Mouse (Mus musculus): ENCODE measurements at regions not wholly inside any gene's neighbourhood (a gene's known extent, or its start where the extent isn't known, plus 50 kb on each side); places are given as distances from the start of the nearest gene placed in this dataset.

DNA sequence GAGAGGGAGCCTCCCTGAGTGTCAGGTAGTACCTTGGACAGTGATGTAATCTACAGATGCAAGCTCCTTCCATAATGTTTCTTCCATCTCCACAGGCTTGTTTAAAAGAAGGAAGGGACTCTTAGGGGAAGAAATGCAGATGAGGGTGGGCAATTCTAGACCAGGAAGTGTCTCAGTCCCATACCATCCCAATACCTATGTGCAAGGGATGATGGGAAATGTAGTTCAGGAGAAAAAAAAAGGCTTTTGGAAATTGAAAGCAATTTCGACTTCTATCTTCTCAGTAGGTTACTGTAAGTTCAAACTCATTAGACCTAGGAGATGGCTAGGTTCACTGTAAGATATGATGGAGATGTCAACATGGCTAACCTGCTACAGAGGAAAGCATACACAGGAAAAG, 68.3 kb downstream of the Cd83 start:
- no peak for DNase-seq (ENCODE audit: low spot score)

DNA sequence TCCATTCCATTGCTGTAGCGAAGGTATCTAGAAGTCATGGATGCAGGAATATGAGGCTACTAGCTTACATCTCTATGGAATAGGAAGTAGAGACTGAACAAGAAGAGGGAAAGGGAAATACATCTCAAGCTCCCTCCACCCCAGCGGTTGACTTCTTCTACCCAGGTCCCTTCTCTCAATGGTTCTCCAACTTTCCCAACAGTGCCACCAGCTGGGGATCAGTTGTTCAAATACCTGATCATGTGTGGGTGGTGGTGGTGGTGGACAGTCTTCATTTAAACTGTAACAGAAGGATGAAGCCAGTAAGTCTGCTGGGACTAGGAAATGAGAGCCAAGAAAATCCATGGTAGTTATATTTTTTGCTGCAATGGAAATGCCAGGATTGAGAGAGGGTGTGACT, 70.4 kb downstream of the Cd83 start:
- no peak for DNase-seq (ENCODE audit: low spot score)

DNA sequence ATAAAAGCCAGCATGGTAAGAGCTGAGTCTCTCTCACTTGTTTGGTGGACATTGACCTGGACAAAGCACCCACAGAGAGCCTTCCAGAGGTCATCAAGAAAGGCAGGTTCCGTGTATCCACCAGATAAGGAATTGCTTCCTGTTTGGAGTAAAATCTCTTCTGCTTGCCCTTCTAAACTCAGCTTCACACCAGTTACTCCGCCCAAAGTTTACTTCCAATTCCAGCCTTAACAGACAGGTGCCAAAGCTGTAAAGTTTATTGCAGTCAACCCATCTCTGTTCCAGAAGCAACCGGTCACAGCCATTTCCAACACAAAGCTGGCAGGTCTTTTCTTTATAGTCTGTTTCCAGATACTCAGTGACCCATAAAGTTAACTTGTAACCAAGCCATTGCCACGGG, 76.4 kb downstream of the Cd83 start:
- no peak for DNase-seq (ENCODE audit: low spot score)

DNA sequence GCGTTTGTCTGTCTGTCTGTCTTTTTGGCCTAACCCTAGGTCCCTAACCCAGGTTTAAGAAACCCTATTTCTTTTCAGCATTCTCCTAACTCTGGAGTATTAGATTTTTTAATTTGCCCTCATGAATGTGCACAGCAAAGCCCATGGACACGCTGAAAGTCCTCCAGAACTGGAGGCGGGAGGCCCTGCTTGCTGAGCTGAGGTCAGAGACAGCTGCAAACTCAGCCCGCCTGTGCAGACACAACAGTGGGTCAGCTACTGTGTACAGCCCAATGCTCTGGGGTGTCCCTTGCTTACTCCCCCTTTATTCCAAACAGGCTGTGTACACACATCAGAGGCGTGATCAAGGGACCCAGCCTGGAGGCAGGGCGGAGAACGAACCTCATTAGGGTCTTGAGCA, 76.8 kb downstream of the Cd83 start:
- no peak for DNase-seq (ENCODE audit: low spot score)

DNA sequence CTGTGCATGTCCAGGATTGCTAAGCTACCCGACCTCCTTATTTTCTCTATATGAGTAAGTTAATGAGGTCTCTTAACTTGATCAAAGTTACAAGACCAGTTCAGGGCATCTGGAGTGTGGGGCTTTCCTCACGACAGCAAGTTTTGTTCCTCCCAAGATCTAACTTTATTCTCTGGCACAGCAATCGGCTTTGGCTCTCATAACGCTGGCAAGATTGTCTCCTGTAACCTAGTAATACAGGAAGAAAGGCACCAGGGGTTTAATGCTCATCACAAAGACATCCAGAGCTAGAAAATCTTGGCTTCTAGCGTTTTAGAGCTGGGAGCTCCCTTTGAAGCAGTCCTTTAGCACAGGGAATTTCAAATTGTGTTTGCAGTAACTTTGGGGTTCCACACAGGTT, 77.5 kb downstream of the Cd83 start:
- DNase-seq (ENCODE audit: low spot score): no peak

DNA sequence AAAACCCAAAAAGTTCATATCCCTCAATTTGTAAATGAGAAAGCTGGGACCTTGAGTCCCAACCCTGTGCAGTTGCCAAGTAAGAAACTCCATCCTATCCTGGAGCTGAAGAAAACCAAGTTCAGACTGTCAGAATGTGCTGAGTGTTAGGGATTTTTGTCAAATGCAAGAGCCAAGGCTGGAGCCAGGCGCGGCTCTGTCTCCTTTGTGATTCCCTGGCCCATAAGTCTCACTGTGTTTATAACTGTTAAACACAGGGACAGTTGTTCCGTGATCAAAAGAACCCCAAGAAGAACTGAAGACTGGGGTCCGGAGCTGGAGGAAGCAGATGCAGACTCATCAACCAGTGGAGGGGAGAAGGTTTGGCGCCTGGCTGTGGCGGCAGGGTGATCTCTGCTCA, 78.0 kb downstream of the Cd83 start:
- DNase-seq (ENCODE audit: low spot score): no peak

DNA sequence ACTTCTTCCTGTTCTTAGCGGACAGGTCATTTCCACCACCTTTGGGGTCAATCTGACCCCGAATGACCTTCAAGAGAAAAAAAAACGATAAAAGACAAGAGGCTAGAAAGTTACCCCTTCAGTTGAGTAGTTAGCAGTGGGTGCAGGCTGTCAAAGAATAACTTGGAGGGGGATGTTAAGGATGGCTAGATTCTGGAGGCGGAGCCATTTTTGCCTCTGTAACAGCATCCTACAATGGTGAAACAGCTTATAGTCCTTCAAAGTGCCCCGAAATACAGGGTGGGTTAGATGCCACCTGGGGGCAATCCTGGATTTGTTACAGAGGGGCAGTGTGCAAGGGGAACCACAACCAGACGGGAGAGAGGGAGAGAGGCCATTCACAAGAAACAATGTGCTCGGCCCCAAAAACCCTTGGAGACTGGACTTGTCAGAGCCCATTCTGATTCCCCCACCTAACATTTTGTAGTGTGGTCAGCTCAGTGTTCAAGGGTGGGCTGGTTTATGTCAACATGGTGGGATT, 79.1 kb downstream of the Cd83 start:
- no peak for DNase-seq (ENCODE audit: low spot score)

DNA sequence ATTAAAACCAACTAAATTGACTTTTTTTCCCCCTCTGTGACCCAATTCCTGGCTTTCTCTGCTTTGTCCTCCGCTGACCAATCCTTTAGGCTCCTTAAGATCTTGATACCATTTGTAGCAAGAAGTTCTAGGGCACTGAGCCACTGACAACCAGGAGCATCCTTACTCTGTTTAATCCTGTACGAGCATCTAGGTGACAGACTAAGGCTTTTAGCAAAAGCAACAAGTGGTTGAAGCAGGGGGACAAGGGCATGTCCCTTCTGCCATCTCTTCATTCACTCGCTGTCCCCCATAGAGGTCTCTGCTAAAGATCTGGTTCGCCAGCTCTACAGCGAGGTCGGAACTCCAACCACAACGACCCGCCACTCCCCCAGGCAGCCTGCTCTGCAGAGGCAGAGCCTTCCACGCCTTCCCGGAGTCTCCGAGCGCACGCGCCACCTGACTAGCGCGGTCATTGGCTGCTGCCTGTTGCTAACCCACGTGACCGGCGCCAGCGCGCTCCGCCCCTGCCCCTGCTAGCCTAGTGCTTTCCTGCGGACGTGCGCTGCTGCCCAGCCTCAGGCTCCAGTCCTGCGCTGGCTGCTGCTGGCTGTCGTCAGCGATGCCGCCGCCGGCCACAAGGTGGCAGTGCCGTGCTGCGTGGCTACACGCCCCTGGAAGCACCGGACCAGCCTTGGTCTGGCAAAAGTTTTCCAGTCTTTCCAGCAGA, 79.7 kb downstream of the Cd83 start:
- peak; percentile 96 for DNase-seq (ENCODE audit: low spot score)

DNA sequence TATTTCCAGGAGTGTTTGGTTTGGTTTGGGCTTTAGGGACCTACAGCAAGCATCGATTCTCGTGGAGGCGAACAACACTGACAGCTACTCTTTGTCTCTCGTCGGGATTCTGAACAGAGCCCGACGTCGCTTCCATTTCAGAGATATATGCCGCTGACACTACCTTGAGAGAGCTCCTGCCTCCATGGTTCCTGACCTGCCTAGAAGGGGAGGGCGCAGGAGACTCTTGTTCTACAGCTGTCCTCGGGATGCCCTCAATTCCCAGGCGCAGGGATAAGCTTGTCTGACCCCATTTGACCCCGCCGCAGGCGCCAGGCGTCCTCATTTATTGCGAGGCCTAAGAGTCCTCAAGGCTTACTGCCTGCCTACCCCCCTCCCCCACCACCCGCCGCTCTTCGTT, 80.5 kb downstream of the Cd83 start:
- DNase-seq (ENCODE audit: low spot score): peak; percentile 17

DNA sequence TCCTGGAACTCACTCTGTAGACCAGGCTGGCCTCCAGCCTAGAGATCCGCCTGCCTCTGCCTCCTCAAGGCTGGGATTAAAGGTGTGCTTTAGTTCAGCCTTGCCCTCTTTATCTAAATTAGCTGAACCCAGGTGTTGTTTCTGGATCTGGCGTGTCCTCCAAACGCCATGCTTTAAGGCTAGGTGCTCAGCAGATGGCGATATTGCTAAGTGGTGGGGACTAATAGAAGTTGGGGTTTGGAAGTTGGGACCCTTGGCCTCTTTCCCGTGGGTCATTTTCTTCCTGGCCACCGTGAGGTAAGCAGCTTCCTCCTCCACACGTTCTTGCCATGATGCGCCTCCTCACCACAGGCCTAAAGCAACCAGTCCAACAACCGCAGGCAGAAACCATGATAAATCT, 91.3 kb downstream of the Cd83 start:
- no peak for DNase-seq (ENCODE audit: low spot score)

DNA sequence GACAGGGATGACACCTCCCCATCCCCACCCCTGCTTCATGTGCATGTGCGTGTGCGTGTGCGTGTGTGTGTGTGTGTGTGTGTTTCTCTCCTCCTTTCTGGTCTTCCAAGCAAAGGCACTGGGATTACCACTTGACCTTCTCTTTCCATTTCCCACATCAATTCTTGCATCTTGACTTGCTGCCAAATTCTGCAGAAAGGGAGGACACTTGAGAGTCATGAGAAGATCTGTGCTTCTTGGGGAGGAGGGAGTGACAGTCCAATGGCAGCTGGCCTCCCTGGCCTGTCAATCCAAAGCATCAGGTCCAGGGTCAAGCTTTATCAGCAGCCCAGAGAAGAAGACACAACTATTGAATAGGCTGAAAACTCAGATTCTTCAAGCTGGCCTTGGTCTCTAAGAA, 102.7 kb downstream of the Cd83 start:
- DNase-seq (ENCODE audit: low spot score): no peak

DNA sequence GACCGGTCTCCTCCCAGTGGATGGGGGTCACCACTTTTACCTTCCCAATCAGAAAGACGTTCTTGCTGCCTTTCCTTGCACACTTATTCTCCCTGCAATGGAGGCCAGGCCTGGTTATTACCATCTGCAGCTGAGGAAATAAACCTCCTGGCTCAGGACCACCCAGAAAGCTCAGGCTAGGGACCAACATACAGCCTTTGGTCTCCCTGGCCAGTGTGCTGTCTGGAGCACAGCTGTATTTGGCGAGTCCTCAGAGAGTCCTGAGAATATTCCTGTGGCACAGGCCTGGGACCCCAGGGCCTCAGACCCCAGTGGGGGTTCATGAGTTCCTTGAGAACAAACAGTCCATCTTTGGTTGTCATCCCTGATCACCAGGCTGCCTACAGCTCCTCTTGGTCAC, 107.4 kb downstream of the Cd83 start:
- no peak for DNase-seq (ENCODE audit: low spot score)

DNA sequence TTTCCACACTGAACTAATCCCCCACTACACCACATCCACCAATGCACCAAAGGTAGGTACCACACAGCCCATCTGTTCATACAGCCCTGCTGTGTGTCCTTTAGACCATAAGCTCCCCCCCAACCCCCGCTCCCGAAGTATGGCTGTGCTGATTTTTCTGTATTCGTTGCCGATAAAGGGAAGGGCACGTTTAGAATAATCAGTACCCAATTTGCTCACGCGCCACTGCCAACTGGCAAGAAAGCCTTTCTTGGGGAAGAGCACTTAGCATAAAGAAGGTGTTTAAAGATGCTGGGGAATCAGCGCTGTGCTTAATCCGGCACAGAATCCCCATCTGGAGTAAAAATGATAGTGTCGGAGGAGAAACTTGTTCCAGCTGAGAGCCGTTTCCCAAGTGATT, 111.4 kb downstream of the Cd83 start:
- DNase-seq (ENCODE audit: low spot score): peak; percentile 19

DNA sequence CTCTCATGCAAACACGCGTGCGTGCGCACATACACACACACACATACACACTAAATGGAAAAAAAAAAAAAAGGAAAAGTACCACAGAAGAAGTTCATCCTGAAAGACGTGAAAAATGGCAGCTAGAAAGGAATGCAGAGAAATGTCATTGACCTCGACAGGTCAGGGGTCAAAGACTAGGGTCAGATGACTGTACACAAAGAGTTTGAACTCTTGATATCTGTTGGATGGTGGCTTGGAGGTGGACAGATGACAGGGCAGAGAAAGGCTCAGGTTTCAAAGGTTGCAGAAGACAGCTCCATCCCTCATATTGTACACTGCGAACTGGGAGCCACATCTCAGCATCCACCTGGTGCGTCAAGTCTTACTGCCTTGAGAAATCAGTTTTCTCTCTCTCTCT, 112.5 kb downstream of the Cd83 start:
- DNase-seq (ENCODE audit: low spot score): no peak

DNA sequence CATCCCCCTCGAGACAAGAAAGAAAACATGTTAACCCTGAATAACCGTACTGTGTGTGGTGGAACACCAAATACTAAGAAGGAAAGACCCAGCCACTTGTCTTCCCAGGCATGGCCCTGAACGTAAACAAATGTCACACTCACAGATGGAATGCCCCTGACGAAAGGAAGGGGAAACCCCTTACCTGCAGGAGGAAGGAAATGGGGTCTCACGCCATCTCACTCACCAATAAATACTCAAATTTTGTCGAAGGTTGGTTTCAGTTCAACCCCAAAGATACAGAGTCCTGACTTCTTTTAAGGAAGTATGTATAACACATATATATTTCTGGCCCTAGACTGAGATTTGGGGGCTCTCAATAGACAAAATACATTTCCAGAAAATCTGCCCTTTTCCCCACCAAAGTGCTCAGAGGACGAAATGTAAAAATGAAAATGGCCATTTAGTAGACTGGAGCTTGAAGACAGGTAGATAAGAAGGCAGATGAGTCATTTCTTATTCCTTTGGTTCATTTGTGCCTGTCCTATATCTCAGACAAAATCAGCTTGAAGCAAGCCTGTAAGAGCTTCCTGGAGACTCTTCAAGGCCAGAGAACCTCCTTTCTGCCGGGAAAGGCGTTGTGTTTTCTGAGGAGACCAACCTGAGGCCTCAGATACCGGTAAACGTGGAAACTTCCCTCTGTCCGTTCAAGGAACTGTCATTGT, 114.1 kb downstream of the Cd83 start:
- no peak for DNase-seq (ENCODE audit: low spot score)

DNA sequence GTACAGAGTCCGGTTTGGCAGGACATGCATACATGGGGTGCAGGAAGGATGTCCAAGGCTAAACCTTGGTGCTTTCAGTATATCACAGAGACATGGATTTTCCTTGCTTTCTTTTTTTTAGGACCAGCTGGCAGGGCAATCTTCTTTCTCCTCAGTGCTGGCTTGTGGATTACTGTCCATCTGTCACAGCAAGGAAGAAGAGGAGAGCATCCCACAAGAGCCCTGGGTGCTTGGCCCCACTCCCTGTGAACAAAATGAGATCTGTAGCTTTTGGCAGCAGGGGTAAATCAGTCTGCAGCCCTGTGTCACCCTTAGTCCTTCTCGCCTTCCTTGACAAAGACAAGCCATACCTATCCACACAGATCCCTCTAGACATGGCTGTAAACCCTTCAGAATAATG, 115.5 kb downstream of the Cd83 start:
- no peak for DNase-seq (ENCODE audit: low spot score)

DNA sequence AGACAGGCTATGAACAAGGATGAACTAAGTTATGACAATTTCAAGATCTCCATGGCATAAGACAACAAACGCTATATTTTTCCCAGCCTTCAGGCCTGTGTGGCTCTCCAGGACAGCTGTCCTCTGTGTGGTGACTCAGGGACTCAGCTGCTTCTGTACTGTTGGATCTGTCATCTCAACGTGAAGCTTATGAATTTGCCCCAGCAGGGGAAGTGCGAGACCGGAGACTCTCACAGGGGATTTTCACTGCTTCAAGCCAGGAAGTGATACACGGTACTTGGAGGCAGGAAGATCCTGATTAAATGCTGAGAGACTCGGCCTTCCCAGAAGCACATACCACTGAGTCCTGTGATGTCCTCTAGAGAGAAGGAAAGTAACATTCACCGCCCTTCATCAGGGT, 116.2 kb downstream of the Cd83 start:
- DNase-seq (ENCODE audit: low spot score): no peak

DNA sequence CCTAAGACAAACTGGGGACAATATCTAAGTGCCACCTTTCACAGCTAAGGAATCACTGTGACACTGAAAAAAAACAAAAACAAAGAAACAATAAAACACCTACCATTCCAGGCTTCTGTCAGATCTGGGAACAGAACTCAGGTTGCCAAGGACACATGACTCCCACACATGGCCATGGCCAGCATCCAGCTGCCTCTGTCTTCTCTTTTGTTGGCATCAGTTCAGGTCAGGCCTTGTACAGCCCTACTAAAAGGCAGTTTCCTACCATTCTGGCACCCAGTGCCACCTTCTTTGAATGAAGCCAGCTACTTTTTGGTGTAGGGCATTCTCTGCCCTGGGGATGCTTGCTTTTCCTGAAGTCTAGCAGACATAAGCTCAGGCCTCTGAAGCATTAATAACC, 118.8 kb downstream of the Cd83 start:
- DNase-seq (ENCODE audit: low spot score): peak; percentile 62

DNA sequence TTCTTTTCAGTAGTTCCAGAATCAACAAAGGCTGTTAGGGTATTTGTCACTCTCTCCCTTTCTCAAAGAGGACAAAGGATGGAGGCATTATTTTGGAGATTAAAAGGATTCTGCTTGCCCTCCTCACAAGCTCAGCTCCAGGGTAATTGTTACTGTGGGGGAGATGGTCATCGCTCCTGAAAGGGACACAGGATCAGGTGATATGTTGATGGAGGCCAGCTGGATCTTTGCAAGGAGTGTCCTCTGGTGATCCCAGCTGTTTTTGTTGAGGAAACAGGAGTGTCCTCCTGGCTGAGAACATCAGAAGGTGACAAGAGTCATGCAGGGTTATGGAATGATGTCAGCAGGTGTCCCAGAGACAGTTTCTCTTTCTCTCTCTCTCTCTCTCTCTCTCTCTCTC, 119.7 kb downstream of the Cd83 start:
- DNase-seq (ENCODE audit: low spot score): no peak

DNA sequence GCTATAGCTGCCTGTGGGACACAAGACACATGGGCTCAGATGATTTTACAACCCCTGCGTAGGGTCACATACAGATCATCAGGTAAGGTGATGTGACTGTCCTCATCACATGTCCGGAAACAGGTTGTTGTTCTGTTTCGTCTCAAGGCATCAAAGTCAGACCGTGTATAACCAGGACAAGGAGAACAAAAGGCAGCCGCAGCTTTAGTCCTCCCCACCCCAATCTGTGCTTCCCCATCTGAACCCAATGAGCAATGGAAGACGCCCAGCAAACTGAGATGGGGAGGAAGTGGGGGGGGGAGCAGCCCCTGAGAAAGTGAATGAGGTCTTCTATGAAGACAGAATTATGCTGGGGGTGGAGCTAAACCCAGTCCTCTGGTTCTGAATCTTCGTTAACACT, 121.7 kb downstream of the Cd83 start:
- DNase-seq (ENCODE audit: low spot score): no peak

DNA sequence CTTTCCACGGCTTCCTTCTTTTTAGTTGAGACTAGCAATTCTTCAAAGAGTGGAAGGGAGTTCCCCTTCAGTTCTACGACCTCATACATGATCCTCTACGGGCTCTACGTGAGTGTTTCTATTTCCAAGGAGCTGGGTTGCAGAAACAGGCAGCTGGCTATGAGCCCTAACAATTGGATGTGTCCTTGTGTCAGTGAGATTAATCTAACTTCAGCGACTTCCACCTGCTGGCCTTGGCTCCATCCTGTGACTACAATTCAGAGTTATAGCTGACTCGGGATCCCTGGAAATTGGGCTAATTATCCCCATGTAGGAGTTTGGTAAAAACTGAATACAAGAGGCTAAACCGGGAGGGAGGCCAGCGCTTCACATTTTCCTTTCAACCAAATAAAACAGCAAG, 122.8 kb downstream of the Cd83 start:
- no peak for DNase-seq (ENCODE audit: low spot score)

DNA sequence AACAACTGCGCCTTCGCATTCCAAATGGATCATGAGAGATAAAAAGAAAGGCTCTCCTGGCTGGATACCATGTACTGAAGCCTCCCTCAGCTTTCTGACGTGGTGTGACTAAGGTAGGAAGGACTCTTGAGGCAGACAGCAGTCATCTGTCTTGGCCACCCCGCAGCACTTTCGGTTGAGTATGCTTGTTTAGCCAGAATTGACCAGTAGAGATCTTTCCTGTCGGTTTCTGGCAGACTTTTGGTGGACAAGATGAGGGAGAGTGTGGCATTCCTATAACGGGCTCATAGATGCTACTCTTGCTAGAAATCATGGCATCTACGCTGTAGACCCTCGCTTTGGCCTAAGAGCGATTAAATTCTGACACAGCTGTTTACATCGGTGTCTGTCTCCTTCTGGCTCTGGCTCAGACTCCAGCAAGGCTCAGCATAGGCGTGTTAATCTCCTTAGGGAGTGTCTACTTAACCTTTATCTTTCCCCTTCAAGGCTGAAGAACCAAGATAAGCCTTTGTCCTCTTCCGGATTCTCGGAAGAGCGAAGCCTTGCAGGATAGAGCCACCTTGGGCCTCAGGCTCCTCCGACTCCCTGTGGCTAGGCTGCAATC, 123.6 kb downstream of the Cd83 start:
- no peak for DNase-seq (ENCODE audit: low spot score)

DNA sequence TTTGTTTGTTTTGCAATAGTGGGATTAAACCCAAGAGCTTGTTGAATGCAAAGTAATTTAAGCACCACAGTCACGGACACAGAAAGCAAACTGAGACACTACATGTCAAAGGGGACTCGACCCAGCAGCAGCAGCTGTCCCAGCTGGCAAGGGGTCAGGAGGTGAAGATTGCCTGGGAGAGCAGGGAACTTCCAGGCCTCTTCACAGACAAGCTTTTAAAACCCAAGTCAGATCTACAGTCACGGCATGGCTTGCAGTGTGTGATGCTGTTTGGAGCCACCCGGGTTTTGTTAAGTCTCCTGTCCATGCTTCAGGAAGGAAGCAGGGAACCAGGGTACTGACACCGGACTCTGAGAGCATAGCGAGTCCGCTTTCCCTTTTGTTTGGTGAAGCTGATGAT, 125.4 kb downstream of the Cd83 start:
- DNase-seq (ENCODE audit: low spot score): no peak

DNA sequence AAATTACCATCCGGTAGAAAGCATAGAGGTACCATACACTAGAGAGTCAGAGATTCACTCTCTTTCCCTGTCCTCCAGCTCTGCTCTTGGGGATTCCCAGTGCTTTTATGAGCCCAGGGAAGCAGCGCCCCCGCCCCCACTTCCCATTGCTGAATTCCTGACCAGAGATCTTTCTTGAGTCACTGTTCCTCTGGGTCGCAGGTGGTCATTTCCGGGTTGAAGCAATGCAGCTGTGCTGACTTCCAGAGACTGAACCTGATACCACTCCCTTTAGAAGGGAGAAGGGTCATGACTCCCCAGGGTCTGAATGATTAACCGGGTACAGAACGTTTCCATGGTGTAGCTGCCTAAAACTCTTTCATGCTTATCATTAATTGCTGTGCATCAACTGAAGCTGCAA, 128.9 kb downstream of the Cd83 start:
- DNase-seq (ENCODE audit: low spot score): no peak
